Mouse (Mus musculus) 416B (cell line): ENCODE data around the gene Rtkn2.

Experiments
- DNase-seq: peaks from one replicate; pipeline ENCODE4 v3.0.0; 2011; ENCODE audit warnings: low read depth

Rtkn2 gene

GRCm38 (mm10) chr10:68039641-68040205, 60.4 kb downstream of the Rtkn2 start:
- peak; percentile 31 for DNase-seq

GRCm38 (mm10) chr10:68040394-68040793, 61.0 kb downstream of the Rtkn2 start:
- DNase-seq, result no peak

- DNase-seq, result no peak
Observed at GRCm38 (mm10) chr10:68043973-68044372, 64.6 kb downstream of the Rtkn2 start.

- no peak for DNase-seq
Observed at GRCm38 (mm10) chr10:68044864-68045263, 65.5 kb downstream of the Rtkn2 start.

- DNase-seq, result no peak
Observed at GRCm38 (mm10) chr10:68048641-68049305, 69.4 kb downstream of the Rtkn2 start.

GRCm38 (mm10) chr10:68050882-68051281, 71.5 kb downstream of the Rtkn2 start:
- no peak for DNase-seq

GRCm38 (mm10) chr10:68051316-68051933, 72.1 kb downstream of the Rtkn2 start:
- no peak for DNase-seq

GRCm38 (mm10) chr10:68052307-68052706, 72.9 kb downstream of the Rtkn2 start:
- no peak for DNase-seq

GRCm38 (mm10) chr10:68054131-68054530, 74.8 kb downstream of the Rtkn2 start:
- DNase-seq, result no peak

GRCm38 (mm10) chr10:68054706-68055105, 75.3 kb downstream of the Rtkn2 start:
- DNase-seq, result no peak

GRCm38 (mm10) chr10:68057841-68058240, 78.5 kb downstream of the Rtkn2 start:
- peak; percentile 20 for DNase-seq

GRCm38 (mm10) chr10:68058378-68058777, 79.0 kb downstream of the Rtkn2 start:
- no peak for DNase-seq

GRCm38 (mm10) chr10:68060590-68061248, 81.3 kb downstream of the Rtkn2 start:
- DNase-seq, result no peak

GRCm38 (mm10) chr10:68061249-68061615, 81.9 kb downstream of the Rtkn2 start:
- no peak for DNase-seq

- DNase-seq, result no peak
Observed at GRCm38 (mm10) chr10:68063806-68064545, 84.6 kb downstream of the Rtkn2 start.

GRCm38 (mm10) chr10:68064571-68064970, 85.2 kb downstream of the Rtkn2 start:
- DNase-seq, result no peak

- DNase-seq, result peak; percentile 13
Observed at GRCm38 (mm10) chr10:68066173-68066572, 86.8 kb downstream of the Rtkn2 start.

GRCm38 (mm10) chr10:68067961-68068360, 88.6 kb downstream of the Rtkn2 start:
- DNase-seq, result no peak

- DNase-seq, result no peak
Observed at GRCm38 (mm10) chr10:68068426-68068825, 89.1 kb downstream of the Rtkn2 start.

- no peak for DNase-seq
Observed at GRCm38 (mm10) chr10:68071041-68071440, 91.7 kb downstream of the Rtkn2 start.

GRCm38 (mm10) chr10:68072626-68073025, 93.3 kb downstream of the Rtkn2 start:
- no peak for DNase-seq

- DNase-seq, result no peak
Observed at GRCm38 (mm10) chr10:68074291-68074690, 94.9 kb downstream of the Rtkn2 start.
